Mouse (Mus musculus) cerebellum, adult 2 months (tissue): ENCODE results near the gene Med11.

ENCODE experiments used
- CTCF ChIP-seq: fragments of 200-500 bp; IDR thresholded peaks from 2 replicates; pipeline ENCODE4 v1.5.1; 2011; ENCODE audit warnings: low read depth, mild to moderate bottlenecking, control low read depth, low read length, moderate library complexity, borderline replicate concordance; ENCODE audit not compliant: insufficient read depth
- POLR2A ChIP-seq: fragments of 200-500 bp; IDR thresholded peaks from 2 replicates; pipeline ENCODE4 v1.6.1; 2011; ENCODE audit warnings: low read length, control low read depth, borderline replicate concordance; ENCODE audit not compliant: insufficient read depth

DNA sequence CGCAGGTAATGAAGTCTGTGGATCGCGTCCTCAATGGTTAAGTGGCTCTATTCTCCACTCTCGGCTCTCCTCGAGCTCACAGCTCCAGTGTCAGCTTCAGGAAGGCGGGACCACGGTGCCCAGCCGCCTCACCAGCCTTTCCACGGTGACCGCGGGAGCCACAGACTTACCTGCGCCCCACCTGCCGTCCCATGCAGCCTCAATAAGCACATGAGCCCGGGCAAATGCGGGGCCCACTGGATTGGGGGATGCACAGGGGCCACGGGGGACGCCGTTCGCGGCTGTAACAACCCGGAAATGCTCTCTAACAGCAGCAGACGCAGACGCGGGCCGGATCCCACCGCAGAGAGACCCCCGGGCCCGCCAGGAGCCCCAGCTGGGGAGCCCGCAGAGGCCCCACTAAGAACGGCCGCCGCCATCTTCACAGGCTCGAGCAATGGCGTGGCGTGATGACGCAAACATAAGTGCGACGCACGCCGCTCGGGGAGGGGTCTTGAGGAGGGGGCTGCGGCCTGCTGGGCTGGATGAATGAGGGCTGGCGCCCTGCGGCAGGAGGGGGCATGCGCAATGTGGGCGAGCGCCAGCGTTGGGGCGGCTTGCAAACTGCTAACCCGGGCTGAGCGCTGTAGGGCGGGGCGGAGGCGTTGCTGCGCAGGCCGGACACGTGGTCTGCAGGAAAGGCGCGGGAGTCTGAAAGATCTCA lies 42.0 kb upstream of the Med11 start, which contains the start of gene Pelp1:
- TF ChIP-seq POLR2A = peak; percentile 72; the same call in 1 of the 2 replicates
- TF ChIP-seq CTCF = no peak
